Mouse (Mus musculus) spleen, postnatal 10 days (tissue): ENCODE data around the gene Mphosph10.

Experiments
- DNase-seq, 2 experiments: peaks; one replicate each; pipeline ENCODE4 v3.0.0; 2021 to 2022; ENCODE audit warnings: low spot score in 2 of 2

The Mphosph10 gene

GRCm38 (mm10) chr7:64351087-64351486 lies 41.0 kb downstream of the Mphosph10 start:
- DNase-seq: no peak

- DNase-seq: no peak
Observed at GRCm38 (mm10) chr7:64349147-64349861, 42.8 kb downstream of the Mphosph10 start.

GRCm38 (mm10) chr7:64347813-64348212 lies 44.3 kb downstream of the Mphosph10 start:
- no peak for DNase-seq

- DNase-seq: no peak
Observed at GRCm38 (mm10) chr7:64332686-64333085, 59.4 kb downstream of the Mphosph10 start.

GRCm38 (mm10) chr7:64331309-64331708 lies 60.8 kb downstream of the Mphosph10 start:
- DNase-seq: no peak

- DNase-seq: no peak
Observed at GRCm38 (mm10) chr7:64327486-64327885, 64.6 kb downstream of the Mphosph10 start.

GRCm38 (mm10) chr7:64326892-64327291 lies 65.2 kb downstream of the Mphosph10 start:
- peak; percentile 78 to 90 for DNase-seq
